Mouse (Mus musculus) cortical plate, adult 2 months (tissue): ENCODE data around the gene Fpr3.

Experiments used
- CTCF ChIP-seq: fragments of 200-500 bp; IDR thresholded peaks from 2 replicates; pipeline ENCODE4 v1.5.1; 2011; ENCODE audit warnings: mild to moderate bottlenecking, control low read depth, low read length; ENCODE audit not compliant: insufficient read depth; ENCODE audit errors: extremely low read depth
- POLR2A ChIP-seq: fragments of 200-500 bp; IDR thresholded peaks from 2 replicates; pipeline ENCODE4 v1.6.1; 2011; ENCODE audit warnings: mild to moderate bottlenecking, low read length, control low read depth; ENCODE audit not compliant: insufficient read depth; ENCODE audit errors: extremely low read depth

- no peak for TF ChIP-seq CTCF
- TF ChIP-seq POLR2A = no peak
Measured at GRCm38 (mm10) chr17:17870892-17871550, 16.6 kb upstream of the Fpr3 start.
